Comparison of ENCODE assay signal across 9 mouse cellular contexts in the genomic region with DNA sequence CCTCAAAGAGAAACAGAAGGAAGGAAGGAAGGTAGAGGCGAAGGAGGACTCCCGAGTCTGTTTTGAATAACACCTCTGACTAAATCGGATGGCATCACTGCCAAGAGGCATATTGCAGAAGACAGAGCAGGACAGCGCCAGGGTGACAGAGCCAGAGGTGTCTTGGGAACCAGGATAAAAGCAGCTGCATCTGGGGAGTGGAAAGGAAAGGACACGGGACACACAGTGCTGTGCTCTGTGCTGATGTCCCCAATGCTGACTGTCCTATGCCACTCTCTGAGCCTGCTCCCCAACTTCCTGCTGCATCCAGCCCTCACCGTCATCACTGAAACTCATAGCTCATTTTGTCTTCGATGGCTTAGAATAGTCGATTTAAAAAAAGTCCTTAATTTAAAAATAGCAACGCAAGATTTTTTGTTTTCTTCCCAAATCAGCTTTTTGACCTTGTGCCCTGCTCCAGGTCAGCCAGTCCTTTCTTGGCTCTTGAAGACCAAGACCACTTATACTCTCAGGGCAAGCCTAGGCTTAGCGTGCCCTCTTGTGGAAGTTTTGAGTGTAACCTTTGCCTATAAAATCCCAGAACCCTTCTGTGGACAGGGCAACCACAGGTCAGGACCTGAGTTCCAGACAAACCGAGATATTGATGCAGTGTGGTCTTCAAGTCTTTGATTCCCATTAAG. TPM values are rescaled to one million over a fixed set of nuclear protein-coding genes. Genes with fewer than 3 reads are reported as not detected.
A peak's percentile ranks its signal among the peaks of the same experiment; 100 is the strongest.
DNase-seq lines count a peak whose midpoint lies in the region; ATAC-seq lines count a peak whose summit lies in the region.
"Had no signal": no experiment of that assay in that cellular context is flagged by ENCODE, and none has a peak within 500 bp of the region (broad histone marks: within the 10 kb centered on the region; RNA-seq: fewer than 3 reads in every experiment).

No protein-coding gene starts in this region.

- no peak overlapping the region for H3K4me2 ChIP-seq in forebrain, embryonic 14.5 days (ENCODE audit: low read length)
- no peak overlapping the region for H3K4me2 ChIP-seq in hindbrain, embryonic 13.5 days
- H3K4me2 ChIP-seq in midbrain, embryonic 13.5 days (replicated peaks), result no peak overlapping the region

- peaks cover 8% of the 10 kb centered on the region for H3K4me1 ChIP-seq in forebrain, embryonic 14.5 days (ENCODE audit: control insufficient read depth, insufficient read depth, low read length)
- peaks cover 15% of the 10 kb centered on the region for H3K4me1 ChIP-seq in hindbrain, embryonic 13.5 days (replicated peaks)
- H3K4me1 ChIP-seq in midbrain, embryonic 13.5 days (replicated peaks), result peaks cover 13% of the 10 kb centered on the region

- peaks cover 7% of the 10 kb centered on the region for H3K27me3 ChIP-seq in forebrain, embryonic 14.5 days (replicated peaks; ENCODE audit: control insufficient read depth, insufficient read depth, low read length)
- H3K27me3 ChIP-seq in hindbrain, embryonic 13.5 days, result peaks cover 25% of the 10 kb centered on the region
- peaks cover 27% of the 10 kb centered on the region for H3K27me3 ChIP-seq in midbrain, embryonic 13.5 days

- ATAC-seq in forebrain, embryonic 14.5 days, result no peak
- no peak; the same call in 1 of the 2 replicates for ATAC-seq in hindbrain, embryonic 13.5 days (ENCODE audit: low FRiP score)
- ATAC-seq in midbrain, embryonic 13.5 days, result peak; percentile 67

- no peaks in the 10 kb centered on the region for H3K9me3 ChIP-seq in forebrain, embryonic 14.5 days (replicated peaks; ENCODE audit: control insufficient read depth, low read length)
- no peaks in the 10 kb centered on the region for H3K9me3 ChIP-seq in hindbrain, embryonic 13.5 days
- H3K9me3 ChIP-seq in midbrain, embryonic 13.5 days, result no peaks in the 10 kb centered on the region

- WGBS in forebrain, embryonic 14.5 days, result 35% methylated on average over 11 of the region's 11 CpGs
- 31% methylated on average over 11 of the region's 11 CpGs for WGBS in hindbrain, embryonic 13.5 days
- 29% methylated on average over 11 of the region's 11 CpGs for WGBS in midbrain, embryonic 13.5 days

- H3K9ac ChIP-seq in forebrain, embryonic 14.5 days (ENCODE audit: low read length), result no peak overlapping the region
- 0 out of 2 replicates have a peak overlapping the region, but pooled peaks have one; percentile 15 for H3K9ac ChIP-seq in hindbrain, embryonic 13.5 days
- H3K9ac ChIP-seq in midbrain, embryonic 13.5 days (replicated peaks), result no peak overlapping the region

- no peak overlapping the region for H3K4me3 ChIP-seq in forebrain, embryonic 14.5 days (ENCODE audit: low read depth, low read length)
- no peak overlapping the region for H3K4me3 ChIP-seq in hindbrain, embryonic 13.5 days
- H3K4me3 ChIP-seq in midbrain, embryonic 13.5 days (replicated peaks), result no peak overlapping the region

- no peaks in the 10 kb centered on the region for H3K36me3 ChIP-seq in forebrain, embryonic 14.5 days (ENCODE audit: control insufficient read depth, insufficient read depth, low read length)
- H3K36me3 ChIP-seq in hindbrain, embryonic 13.5 days, result no peaks in the 10 kb centered on the region
- H3K36me3 ChIP-seq in midbrain, embryonic 13.5 days, result no peaks in the 10 kb centered on the region

- no peak overlapping the region for H3K27ac ChIP-seq in forebrain, embryonic 14.5 days (ENCODE audit: low read depth, low read length)
- H3K27ac ChIP-seq in hindbrain, embryonic 13.5 days, result no peak overlapping the region
- H3K27ac ChIP-seq in midbrain, embryonic 13.5 days, result no peak overlapping the region
- H3K27ac ChIP-seq: macrophage had no signal

- DNase-seq in cerebellum, adult 18-20 months, result peak; percentile 36 to 58
- DNase-seq in cerebellum, adult 11-12 months, result no peak
- DNase-seq in adrenal gland, postnatal 14 days, result peak; percentile 69
- peak; percentile 76 for DNase-seq in forebrain, embryonic 14.5 days (ENCODE audit: low spot score)
- DNase-seq in layer of hippocampus, postnatal 36 days, result peak; percentile 31 to 42
- peak; percentile 15 for DNase-seq in testis, postnatal 14 days (ENCODE audit: low spot score)

RNA-seq across cellular contexts. Expression of a gene that starts 0.7 kb away (rescaled TPM):
- total RNA-seq in adrenal gland, postnatal 14 days (2021), result not detected in 2 replicates
- not detected in 2 replicates for polyA plus RNA-seq in forebrain, embryonic 14.5 days (2014; fragmentation: Nextera tagmentation; extraction: Ambion mirVana)
- polyA plus RNA-seq in hindbrain, embryonic 13.5 days (2015; fragmentation: Nextera tagmentation; extraction: Ambion mirVana), result 0.12 TPM in 1 of 2 replicates, not detected in the other
- under 1 TPM; 0.30 to 0.56 TPM for total RNA-seq in layer of hippocampus, postnatal 36 days (2021)
- 0.08 TPM in 1 of 2 replicates, not detected in the other for polyA plus RNA-seq in midbrain, embryonic 13.5 days (2015; fragmentation: Nextera tagmentation; extraction: Ambion mirVana)
- polyA plus RNA-seq: macrophage had no signal

RNA-seq across cellular contexts. Expression of a gene that starts 28.8 kb away (rescaled TPM):
- total RNA-seq in adrenal gland, postnatal 14 days (2021), result 23.4 and 34.9 TPM in 2 replicates
- polyA plus RNA-seq in forebrain, embryonic 14.5 days (2014; fragmentation: Nextera tagmentation; extraction: Ambion mirVana), result 7.0 and 10.3 TPM in 2 replicates
- 11.3 and 12.6 TPM in 2 replicates for polyA plus RNA-seq in hindbrain, embryonic 13.5 days (2015; fragmentation: Nextera tagmentation; extraction: Ambion mirVana)
- total RNA-seq in layer of hippocampus, postnatal 36 days (2021), result 10 to 100 TPM; 13.1 to 17.7 TPM
- polyA plus RNA-seq in midbrain, embryonic 13.5 days (2015; fragmentation: Nextera tagmentation; extraction: Ambion mirVana), result 5.6 and 7.1 TPM in 2 replicates
